Mouse (Mus musculus) lung, postnatal 0 days (tissue): ENCODE measurements at regions not wholly inside any gene's neighbourhood (a gene's known extent, or its start where the extent isn't known, plus 50 kb on each side); places are given as distances from the start of the nearest gene placed in this dataset.

Experiments
- CTCF ChIP-seq: IDR thresholded peaks from 2 replicates; pipeline ENCODE4 v1.5.1; 2016; ENCODE audit warnings: antibody characterized with exemption, mild to moderate bottlenecking
- EP300 ChIP-seq: IDR thresholded peaks from 2 replicates; pipeline ENCODE4 v1.6.1; 2016; ENCODE audit warnings: antibody characterized with exemption, mild to moderate bottlenecking, control low read depth

- TF ChIP-seq CTCF (no peak), EP300 (no peak)
These were observed 477.4 kb upstream of the Diaph2 start for GRCm38 (mm10) chrX:129272135-129272534.
